Mouse (Mus musculus) frontal cortex, postnatal 36 days (tissue): ENCODE results near the gene Ccdc7a.

Source experiments
- DNase-seq, 2 experiments: peaks; one replicate each; pipeline ENCODE4 v3.0.0; 2022; ENCODE audit warnings: low spot score in 2 of 2

Gene Ccdc7a

DNA sequence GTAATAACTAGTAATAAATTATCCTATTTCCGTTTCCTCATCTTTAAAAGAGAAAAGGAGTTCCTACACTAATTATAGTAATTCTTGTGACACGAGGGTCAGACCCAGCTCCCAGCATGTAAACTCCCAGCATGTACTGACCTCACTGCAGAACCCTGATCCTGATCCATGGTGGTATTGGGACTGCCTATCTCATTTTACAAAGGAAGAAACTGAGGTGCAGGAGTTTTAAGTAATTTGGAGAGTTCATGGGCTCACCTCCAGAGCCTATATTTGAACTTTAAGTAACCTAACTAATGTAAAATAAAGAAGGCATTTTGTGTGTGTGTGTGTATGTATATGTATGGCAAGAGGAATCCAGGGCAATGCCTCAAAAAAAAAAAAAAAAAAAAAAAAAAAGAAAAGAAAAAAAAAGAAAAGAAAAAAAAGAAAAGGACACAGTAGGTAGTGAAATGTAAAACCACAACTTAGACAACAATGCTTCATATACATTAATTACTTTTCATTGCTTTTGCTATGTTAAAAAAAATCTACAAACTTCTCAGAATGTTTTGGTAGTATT, 378.8 kb downstream of the Ccdc7a start:
- DNase-seq: no peak

GRCm38 (mm10) chr8:128685507-128686428, 379.5 kb downstream of the Ccdc7a start, which contains the start of gene Itgb1:
TSS of gene Itgb1 (plus strand) at chr8:128685654.
- DNase-seq: peak; percentile 85 to 88

GRCm38 (mm10) chr8:128684609-128685506, 380.5 kb downstream of the Ccdc7a start:
- no peak for DNase-seq
